Mouse (Mus musculus) CD4-positive helper T cell, adult 2 months (primary cell): ENCODE measurements around the gene Ttc28.

Source experiments
- DNase-seq: peaks from one replicate; pipeline ENCODE4 v3.0.0-alpha.2; 2012; ENCODE audit warnings: low read depth, missing footprints, low spot score

Ttc28 gene

GRCm38 (mm10) chr5:111331099-111331435 lies 451.5 kb downstream of the Ttc28 start:
- DNase-seq: no peak

GRCm38 (mm10) chr5:111335939-111336691 lies 456.5 kb downstream of the Ttc28 start:
- DNase-seq: no peak
